Mouse (Mus musculus): ENCODE measurements at regions not wholly inside any gene's neighbourhood (a gene's known extent, or its start where the extent isn't known, plus 50 kb on each side); places are given as distances from the start of the nearest gene placed in this dataset.

GRCm38 (mm10) chr17:27315428-27315827 is 111.2 kb upstream of the Lemd2 start:
- Histone ChIP-seq H3K27ac (ENCODE audit: low read length) (no peak overlapping the region), H3K36me3 (ENCODE audit: control insufficient read depth, insufficient read depth, low read length) (no peaks in the 10 kb centered on the region), H3K27me3 (ENCODE audit: control insufficient read depth, insufficient read depth, low read depth, low read length) (no peaks in the 10 kb centered on the region), H3K4me1 (replicated peaks; ENCODE audit: control insufficient read depth, insufficient read depth, low read length) (peaks cover 29% of the 10 kb centered on the region), H3K9ac (ENCODE audit: low read length) (no peak overlapping the region), H3K4me2 (ENCODE audit: low read depth, low read length) (no peak overlapping the region), H3K4me3 (ENCODE audit: low read length) (no peak overlapping the region), H3K9me3 (ENCODE audit: control insufficient read depth, low read length) (no peaks in the 10 kb centered on the region)
- ATAC-seq (ENCODE audit: low read depth) = no peak
- WGBS = 47% methylated on average over 3 of the region's 3 CpGs

- WGBS = 58% methylated on average over 7 of the region's 7 CpGs
- Histone ChIP-seq H3K4me2 (ENCODE audit: low read depth, low read length) (no peak overlapping the region), H3K4me1 (replicated peaks; ENCODE audit: control insufficient read depth, insufficient read depth, low read length) (peaks cover 29% of the 10 kb centered on the region), H3K9me3 (ENCODE audit: control insufficient read depth, low read length) (no peaks in the 10 kb centered on the region), H3K36me3 (ENCODE audit: control insufficient read depth, insufficient read depth, low read length) (no peaks in the 10 kb centered on the region), H3K9ac (ENCODE audit: low read length) (no peak overlapping the region), H3K4me3 (ENCODE audit: low read length) (no peak overlapping the region), H3K27ac (ENCODE audit: low read length) (no peak overlapping the region), H3K27me3 (ENCODE audit: control insufficient read depth, insufficient read depth, low read depth, low read length) (no peaks in the 10 kb centered on the region)
- no peak for ATAC-seq (ENCODE audit: low read depth)
Measured at GRCm38 (mm10) chr17:27314821-27315392, 110.6 kb upstream of the Lemd2 start.

GRCm38 (mm10) chr17:27308933-27309332 is 104.7 kb upstream of the Lemd2 start:
- WGBS = 37% methylated on average over 4 of the region's 4 CpGs
- no peak for ATAC-seq (ENCODE audit: low read depth)

GRCm38 (mm10) chr17:27304842-27305241 is 100.6 kb upstream of the Lemd2 start:
- H3K36me3 ChIP-seq (ENCODE audit: control insufficient read depth, insufficient read depth, low read length) = no peaks in the 10 kb centered on the region
- H3K27ac ChIP-seq (ENCODE audit: low read length) = no peak overlapping the region
- no peak overlapping the region for H3K4me3 ChIP-seq (ENCODE audit: low read length)
- no peak for ATAC-seq (ENCODE audit: low read depth)
- H3K4me2 ChIP-seq (ENCODE audit: low read depth, low read length) = no peak overlapping the region
- H3K4me1 ChIP-seq (replicated peaks; ENCODE audit: control insufficient read depth, insufficient read depth, low read length) = no peaks in the 10 kb centered on the region; the same call in 1 of the 2 replicates
- no peaks in the 10 kb centered on the region for H3K27me3 ChIP-seq (ENCODE audit: control insufficient read depth, insufficient read depth, low read depth, low read length)
- 51% methylated on average over 3 of the region's 3 CpGs for WGBS
- no peaks in the 10 kb centered on the region for H3K9me3 ChIP-seq (ENCODE audit: control insufficient read depth, low read length)
- no peak overlapping the region for H3K9ac ChIP-seq (ENCODE audit: low read length)

More at GRCm38 (mm10) chr17:27308933-27309332, 104.7 kb upstream of the Lemd2 start:
- H3K27me3 ChIP-seq (ENCODE audit: control insufficient read depth, insufficient read depth, low read depth, low read length) = no peaks in the 10 kb centered on the region
- no peak overlapping the region for H3K4me3 ChIP-seq (ENCODE audit: low read length)
- no peak overlapping the region for H3K9ac ChIP-seq (ENCODE audit: low read length)
- no peaks in the 10 kb centered on the region for H3K9me3 ChIP-seq (ENCODE audit: control insufficient read depth, low read length)
- no peak overlapping the region for H3K4me2 ChIP-seq (ENCODE audit: low read depth, low read length)
- H3K4me1 ChIP-seq (replicated peaks; ENCODE audit: control insufficient read depth, insufficient read depth, low read length) = no peaks in the 10 kb centered on the region
- H3K36me3 ChIP-seq (ENCODE audit: control insufficient read depth, insufficient read depth, low read length) = no peaks in the 10 kb centered on the region
- no peak overlapping the region for H3K27ac ChIP-seq (ENCODE audit: low read length)

- no peaks in the 10 kb centered on the region for H3K27me3 ChIP-seq (ENCODE audit: control insufficient read depth, insufficient read depth, low read depth, low read length)
- H3K27ac ChIP-seq (ENCODE audit: low read length) = no peak overlapping the region
- peak; percentile 63 for ATAC-seq (ENCODE audit: low read depth)
- WGBS = 63% methylated on average over 17 of the region's 17 CpGs
- H3K4me2 ChIP-seq (ENCODE audit: low read depth, low read length) = no peak overlapping the region
- H3K36me3 ChIP-seq (ENCODE audit: control insufficient read depth, insufficient read depth, low read length) = no peaks in the 10 kb centered on the region
- no peak overlapping the region for H3K9ac ChIP-seq (ENCODE audit: low read length)
- no peaks in the 10 kb centered on the region; the same call in 1 of the 2 replicates for H3K4me1 ChIP-seq (replicated peaks; ENCODE audit: control insufficient read depth, insufficient read depth, low read length)
- no peaks in the 10 kb centered on the region for H3K9me3 ChIP-seq (ENCODE audit: control insufficient read depth, low read length)
- no peak overlapping the region for H3K4me3 ChIP-seq (ENCODE audit: low read length)
Measured at GRCm38 (mm10) chr17:27303633-27304479, 99.6 kb upstream of the Lemd2 start.

GRCm38 (mm10) chr17:27303061-27303460 is 98.8 kb upstream of the Lemd2 start:
- Histone ChIP-seq H3K9me3 (ENCODE audit: control insufficient read depth, low read length) (no peaks in the 10 kb centered on the region), H3K4me2 (ENCODE audit: low read depth, low read length) (no peak overlapping the region), H3K4me1 (replicated peaks; ENCODE audit: control insufficient read depth, insufficient read depth, low read length) (no peaks in the 10 kb centered on the region; the same call in 1 of the 2 replicates), H3K36me3 (ENCODE audit: control insufficient read depth, insufficient read depth, low read length) (no peaks in the 10 kb centered on the region), H3K9ac (ENCODE audit: low read length) (no peak overlapping the region), H3K27me3 (ENCODE audit: control insufficient read depth, insufficient read depth, low read depth, low read length) (no peaks in the 10 kb centered on the region), H3K4me3 (ENCODE audit: low read length) (no peak overlapping the region), H3K27ac (ENCODE audit: low read length) (no peak overlapping the region)
- 90% methylated on average over 12 of the region's 12 CpGs for WGBS
- no peak for ATAC-seq (ENCODE audit: low read depth)

- 28% methylated on average over 11 of the region's 11 CpGs for WGBS
- Histone ChIP-seq H3K9ac (ENCODE audit: low read length) (no peak overlapping the region), H3K4me3 (ENCODE audit: low read length) (no peak overlapping the region), H3K27ac (ENCODE audit: low read length) (no peak overlapping the region), H3K36me3 (ENCODE audit: control insufficient read depth, insufficient read depth, low read length) (no peaks in the 10 kb centered on the region), H3K27me3 (ENCODE audit: control insufficient read depth, insufficient read depth, low read depth, low read length) (no peaks in the 10 kb centered on the region), H3K9me3 (ENCODE audit: control insufficient read depth, low read length) (0 out of 2 replicates have a peak, but pooled peaks cover 2% of the 10 kb centered on the region), H3K4me2 (ENCODE audit: low read depth, low read length) (peak overlapping the region; percentile 16; the same call in 1 of the 2 replicates), H3K4me1 (replicated peaks; ENCODE audit: control insufficient read depth, insufficient read depth, low read length) (no peaks in the 10 kb centered on the region; the same call in 1 of the 2 replicates)
- ATAC-seq (ENCODE audit: low read depth) = peak; percentile 51; the same call in 1 of the 2 replicates
Measured at GRCm38 (mm10) chr17:27301376-27301775, 97.1 kb upstream of the Lemd2 start.

GRCm38 (mm10) chr17:27299297-27299696 is 95.0 kb upstream of the Lemd2 start:
- Histone ChIP-seq H3K4me2 (ENCODE audit: low read depth, low read length) (no peak overlapping the region), H3K27me3 (ENCODE audit: control insufficient read depth, insufficient read depth, low read depth, low read length) (no peaks in the 10 kb centered on the region), H3K27ac (ENCODE audit: low read length) (no peak overlapping the region), H3K9ac (ENCODE audit: low read length) (no peak overlapping the region), H3K9me3 (ENCODE audit: control insufficient read depth, low read length) (0 out of 2 replicates have a peak, but pooled peaks cover 2% of the 10 kb centered on the region), H3K4me1 (replicated peaks; ENCODE audit: control insufficient read depth, insufficient read depth, low read length) (no peaks in the 10 kb centered on the region; the same call in 1 of the 2 replicates), H3K4me3 (ENCODE audit: low read length) (no peak overlapping the region), H3K36me3 (ENCODE audit: control insufficient read depth, insufficient read depth, low read length) (no peaks in the 10 kb centered on the region)
- WGBS = 77% methylated on average over 4 of the region's 4 CpGs
- no peak for ATAC-seq (ENCODE audit: low read depth)

GRCm38 (mm10) chr17:27298351-27298750 is 94.1 kb upstream of the Lemd2 start:
- 57% methylated on average over 10 of the region's 10 CpGs for WGBS
- no peak for ATAC-seq (ENCODE audit: low read depth)
- Histone ChIP-seq H3K9me3 (ENCODE audit: control insufficient read depth, low read length) (0 out of 2 replicates have a peak, but pooled peaks cover 2% of the 10 kb centered on the region), H3K4me1 (replicated peaks; ENCODE audit: control insufficient read depth, insufficient read depth, low read length) (no peaks in the 10 kb centered on the region; the same call in 1 of the 2 replicates), H3K9ac (ENCODE audit: low read length) (no peak overlapping the region), H3K4me2 (ENCODE audit: low read depth, low read length) (no peak overlapping the region), H3K4me3 (ENCODE audit: low read length) (no peak overlapping the region), H3K27ac (ENCODE audit: low read length) (no peak overlapping the region), H3K36me3 (ENCODE audit: control insufficient read depth, insufficient read depth, low read length) (no peaks in the 10 kb centered on the region), H3K27me3 (ENCODE audit: control insufficient read depth, insufficient read depth, low read depth, low read length) (no peaks in the 10 kb centered on the region)

All from lung, embryonic 16.5 days (tissue).